Mouse (Mus musculus): ENCODE measurements around the gene Dtnbp1.

The Dtnbp1 gene

DNA sequence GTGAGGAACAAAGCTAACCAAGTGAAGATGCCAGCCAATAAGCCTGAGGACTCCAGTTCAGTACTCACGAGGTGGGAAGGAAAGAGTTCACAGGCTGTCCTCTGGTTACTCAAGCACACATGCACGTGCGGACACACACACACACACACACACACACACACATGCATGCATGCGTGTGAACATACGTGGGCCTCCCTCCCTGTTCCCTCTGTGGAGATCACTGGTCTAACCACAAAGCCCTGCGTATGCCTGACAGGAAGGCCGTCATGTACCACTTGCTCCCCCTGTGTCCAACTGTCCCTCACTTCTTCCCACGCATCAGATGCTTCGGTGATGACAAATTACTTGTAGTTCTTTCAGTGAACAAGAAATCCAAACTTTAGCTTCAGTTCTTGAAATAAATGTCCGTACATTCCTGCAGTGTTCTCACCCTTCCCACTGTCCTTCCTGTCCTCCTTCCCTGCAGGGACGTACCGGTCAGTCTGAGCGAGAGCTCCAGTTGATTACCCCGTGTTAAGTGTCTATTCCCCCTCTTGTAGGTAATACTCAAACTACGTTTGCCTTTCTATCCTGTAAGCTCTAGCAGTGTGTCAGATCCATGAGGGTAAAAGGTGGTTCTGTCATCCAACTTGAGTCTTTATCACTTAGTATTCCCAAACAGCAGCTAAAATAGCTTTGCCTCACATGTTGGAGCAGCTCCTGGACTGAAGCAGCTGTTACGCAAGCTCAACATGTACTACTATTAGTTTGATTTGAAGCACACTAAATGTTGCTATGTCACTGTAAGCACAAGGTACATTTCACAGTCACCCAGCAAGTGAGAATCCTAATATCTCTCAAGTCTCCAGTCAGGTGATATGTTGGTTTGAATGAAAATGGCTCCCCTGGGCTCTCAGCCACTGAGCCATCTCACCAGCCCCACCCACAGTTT, 53.4 kb downstream of the Dtnbp1 start:
- no peak for DNase-seq

DNA sequence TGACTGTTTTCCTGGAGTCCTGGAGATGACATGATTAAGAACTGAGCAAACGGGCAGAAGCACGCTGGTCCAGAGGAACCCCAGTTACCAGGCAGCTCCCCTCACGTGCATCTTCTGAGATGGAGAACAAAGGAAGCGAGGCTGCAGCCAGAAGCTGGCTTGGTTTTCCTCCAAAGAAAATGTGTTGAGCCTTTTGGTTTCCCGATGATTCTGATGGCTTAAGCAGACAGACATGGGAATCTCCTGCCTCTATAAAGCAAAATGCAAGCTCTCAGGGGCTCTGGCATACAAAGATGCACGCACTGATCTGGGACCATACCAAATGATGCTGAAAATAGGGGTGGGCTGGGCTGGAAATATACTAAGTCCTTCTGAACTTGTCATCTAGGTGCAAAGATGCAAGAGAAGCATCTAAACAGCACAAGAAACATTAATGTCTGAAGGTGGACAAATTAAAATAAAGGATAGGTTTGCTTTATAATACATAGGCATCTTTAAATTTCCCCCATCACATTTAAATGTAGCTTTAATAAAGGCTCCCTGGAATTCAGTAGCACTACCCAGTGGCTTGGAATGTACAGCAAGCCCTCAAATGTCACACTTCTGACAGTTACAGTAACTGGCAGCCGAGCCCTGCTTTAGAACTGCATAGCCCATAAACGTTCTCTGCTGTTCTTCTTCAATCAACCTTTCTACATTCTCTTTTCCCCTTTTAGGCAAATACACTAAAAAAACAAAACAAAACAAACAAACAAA, 54.9 kb downstream of the Dtnbp1 start:
- DNase-seq: peak; percentile 55 to 60

DNA sequence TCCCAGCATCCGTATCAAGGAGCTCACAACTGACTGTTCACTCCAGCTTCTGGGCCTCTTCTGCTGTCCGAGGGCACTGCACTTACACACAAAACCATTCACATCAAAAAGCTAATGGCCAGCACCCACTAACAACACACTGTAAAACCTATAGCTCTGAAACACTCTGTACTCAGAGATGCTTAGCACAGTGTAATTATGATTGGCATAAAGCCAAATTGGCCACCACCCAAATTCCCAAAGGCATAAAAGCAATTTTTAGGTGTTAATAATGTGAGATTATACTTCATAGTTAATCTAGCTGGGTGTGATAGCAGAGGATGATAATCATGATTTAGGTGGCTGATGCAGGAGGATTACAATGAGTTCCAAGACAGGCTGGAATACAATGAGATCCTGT, 58.3 kb downstream of the Dtnbp1 start:
- DNase-seq: no peak

DNA sequence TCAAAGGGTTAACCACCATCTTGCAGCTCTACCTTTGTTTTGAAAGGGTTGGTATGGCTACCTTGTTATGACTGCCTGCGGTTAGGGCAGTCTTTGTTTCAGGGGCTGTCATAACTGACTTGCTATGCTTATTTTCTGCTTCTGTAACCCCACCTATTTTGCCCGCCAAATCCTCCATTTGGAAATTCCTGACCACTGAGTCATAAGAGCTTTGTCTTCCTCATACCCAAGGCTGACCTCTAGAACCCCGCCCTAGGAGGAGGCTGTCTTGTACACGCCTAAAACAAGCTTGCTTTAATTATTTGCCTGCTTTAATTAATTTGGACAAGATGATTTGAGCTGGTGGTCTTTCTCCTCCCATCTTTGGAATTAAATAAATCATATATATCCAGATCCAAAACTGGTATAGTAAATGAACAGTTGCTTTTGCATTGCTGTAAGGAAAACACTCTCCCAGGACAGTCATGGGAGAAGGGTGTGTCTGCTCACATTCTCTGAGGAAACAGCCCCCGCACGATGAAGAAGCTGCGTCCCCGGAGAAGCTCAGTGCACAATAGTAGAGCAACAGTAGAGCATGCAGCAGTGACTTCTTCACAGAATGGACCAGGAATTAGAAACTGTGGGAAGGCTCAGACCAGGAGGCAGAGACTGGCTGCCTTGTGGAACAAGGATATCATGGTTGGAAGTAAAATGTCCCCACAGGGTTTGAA, 62.5 kb downstream of the Dtnbp1 start:
- DNase-seq: no peak

DNA sequence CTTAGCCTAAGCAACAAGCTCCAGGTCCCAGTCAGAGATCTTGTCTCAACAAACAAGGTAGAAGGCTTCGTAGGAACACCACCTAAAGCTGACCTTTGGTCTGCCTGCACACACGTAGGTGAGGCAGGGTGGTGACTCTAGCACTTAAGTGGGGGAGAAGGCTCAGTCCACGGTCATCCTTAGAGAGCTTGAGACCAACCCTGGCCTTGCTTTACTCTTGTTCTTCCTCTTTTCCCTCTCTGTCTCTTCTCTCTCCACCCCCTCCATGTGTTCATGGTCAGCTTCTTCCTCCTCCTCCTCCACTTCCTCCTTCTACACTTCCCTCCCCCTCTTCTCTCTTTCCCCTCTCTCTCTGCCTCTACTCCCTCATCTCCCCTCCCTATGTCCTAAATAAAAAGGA, 64.3 kb downstream of the Dtnbp1 start:
- DNase-seq: no peak

DNA sequence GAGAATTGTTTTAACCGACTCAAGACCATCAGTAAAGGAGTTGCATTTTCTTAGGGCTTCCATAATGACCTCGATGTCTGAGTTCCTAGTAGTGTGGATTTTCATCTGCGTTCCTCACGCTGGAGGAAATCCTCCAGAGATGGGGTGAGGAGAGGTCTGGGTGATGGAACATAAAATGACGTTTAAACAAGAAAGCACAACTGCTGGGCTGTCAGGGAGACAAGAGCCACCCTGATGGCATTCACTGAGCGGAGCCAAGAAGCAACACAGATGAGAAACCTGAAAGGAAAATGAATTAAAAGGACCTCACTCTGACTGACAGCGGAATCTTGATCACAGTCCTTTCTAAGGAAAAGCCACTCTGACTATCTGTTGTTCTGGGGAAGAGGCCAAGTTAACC, 68.4 kb downstream of the Dtnbp1 start:
- DNase-seq: no peak

DNA sequence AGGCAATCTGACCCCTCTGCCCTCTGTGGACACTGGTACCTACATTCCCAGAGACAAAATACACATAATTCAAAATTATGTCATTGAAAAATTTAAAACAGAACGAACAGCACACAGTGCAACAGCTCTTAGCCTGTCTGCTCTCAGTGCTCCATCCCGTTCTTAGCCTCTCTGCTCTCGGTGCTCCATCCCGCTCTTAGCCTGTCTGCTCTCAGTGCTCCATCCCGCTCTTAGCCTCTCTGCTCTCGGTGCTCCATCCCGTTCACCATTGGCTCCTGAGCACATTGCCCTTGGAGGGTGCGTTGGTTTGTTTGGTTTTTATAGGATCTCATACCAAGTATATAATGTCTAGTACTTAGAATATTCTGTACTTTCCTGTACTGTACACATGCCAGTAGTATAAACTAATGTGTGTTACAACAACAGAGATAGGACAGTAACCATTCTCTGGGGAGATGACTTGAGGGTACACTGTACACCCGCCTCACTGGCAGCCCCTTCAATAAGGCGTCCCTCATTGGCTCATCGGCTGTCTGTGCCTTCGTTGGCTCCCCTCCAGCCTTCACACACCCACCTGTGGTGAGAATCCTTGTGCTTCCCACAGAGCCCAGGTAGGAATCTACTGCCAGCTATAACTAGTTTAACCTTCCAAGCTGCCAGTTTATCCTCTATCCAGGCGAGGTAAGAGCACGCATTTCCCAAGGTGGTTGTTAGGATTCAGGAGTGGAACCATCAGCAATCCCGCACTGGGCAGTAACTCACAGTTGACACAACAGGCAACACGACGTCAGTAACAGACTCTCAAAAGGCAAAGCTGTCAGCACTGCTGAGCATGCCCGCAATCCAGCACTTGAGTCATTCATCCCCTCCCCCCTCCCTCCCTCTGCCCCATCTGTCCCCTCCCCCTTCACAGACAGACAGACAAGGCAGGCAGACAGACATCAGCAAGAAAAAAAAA, 69.4 kb downstream of the Dtnbp1 start:
- DNase-seq: peak in 1 of 2 experiments; percentile 47

DNA sequence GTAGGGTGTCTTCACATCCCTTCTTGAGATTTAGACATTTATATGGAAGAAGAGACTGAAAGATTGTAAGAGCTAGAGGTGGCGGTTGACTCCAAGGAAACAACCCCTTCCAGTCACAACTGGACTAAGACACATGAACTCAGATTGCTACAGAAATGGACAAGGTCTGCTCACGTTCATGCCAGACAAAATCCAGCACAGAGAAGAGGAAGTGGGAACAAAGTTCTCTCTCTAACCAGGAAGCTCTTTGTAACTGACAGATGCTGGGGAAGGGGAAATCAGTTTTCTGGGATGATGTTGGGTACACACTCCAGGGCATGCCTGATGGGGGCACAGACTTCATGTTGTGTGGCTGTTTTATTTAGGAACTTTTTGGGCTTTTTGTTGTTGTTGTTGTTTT, 75.6 kb downstream of the Dtnbp1 start:
- DNase-seq: no peak

DNA sequence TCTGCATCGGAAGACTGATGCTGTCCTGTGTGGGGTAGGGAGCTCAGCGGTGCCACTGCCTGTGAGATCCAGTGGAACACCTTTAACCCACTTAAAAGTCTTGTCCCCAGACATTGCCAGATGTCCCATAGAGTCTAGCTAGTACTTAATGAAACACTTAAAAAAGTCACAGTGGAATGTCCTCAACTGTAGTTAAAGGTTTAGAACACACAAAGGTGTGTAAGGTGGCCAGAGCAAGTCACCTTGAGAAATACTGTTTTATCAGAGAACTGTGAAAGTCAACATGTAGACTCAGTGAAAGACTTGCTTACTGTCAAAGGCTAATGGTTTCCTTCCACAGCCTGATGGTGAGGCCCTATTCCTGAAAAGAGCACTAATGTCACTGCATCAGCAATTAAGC, 76.8 kb downstream of the Dtnbp1 start:
- DNase-seq: no peak

DNA sequence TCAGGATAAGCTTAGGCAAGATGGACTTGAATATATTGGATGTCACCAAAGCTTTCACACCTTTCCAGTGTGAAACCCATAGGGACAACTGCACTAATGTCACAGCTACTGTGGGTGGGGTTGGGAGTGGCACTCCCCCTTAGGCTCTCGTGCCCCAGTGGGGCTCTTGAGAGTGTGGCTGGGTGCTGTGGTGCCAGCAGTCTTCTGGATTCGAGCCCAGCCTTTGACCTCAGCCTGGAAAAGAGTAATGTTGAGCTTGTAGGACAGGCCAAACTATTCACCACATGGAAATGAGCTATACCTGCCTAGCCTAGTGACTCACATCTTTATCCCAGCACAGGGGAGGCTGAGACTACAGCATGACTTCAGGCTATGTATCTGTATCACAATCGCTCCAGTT, 77.9 kb downstream of the Dtnbp1 start:
- no peak for DNase-seq

DNA sequence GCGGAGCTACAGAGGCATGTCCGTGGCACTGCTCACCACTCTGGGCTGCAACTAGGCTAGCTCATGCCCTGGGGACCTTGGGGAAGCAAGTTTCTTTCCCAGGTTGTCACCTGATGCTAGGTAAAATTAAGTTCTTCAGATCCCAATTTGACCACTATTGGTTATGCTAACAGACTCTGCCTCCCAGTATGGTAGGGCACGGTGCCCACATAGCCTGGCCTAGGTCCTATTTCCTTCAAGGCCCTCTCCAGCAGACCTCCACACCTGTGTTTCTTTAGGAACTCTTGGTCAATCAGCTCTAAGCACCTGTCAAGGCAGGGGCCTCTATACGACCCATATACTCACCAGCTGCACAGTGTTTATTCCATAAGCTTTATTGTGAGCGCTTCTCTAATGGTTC, 80.2 kb downstream of the Dtnbp1 start:
- DNase-seq: peak; percentile 54 to 69

DNA sequence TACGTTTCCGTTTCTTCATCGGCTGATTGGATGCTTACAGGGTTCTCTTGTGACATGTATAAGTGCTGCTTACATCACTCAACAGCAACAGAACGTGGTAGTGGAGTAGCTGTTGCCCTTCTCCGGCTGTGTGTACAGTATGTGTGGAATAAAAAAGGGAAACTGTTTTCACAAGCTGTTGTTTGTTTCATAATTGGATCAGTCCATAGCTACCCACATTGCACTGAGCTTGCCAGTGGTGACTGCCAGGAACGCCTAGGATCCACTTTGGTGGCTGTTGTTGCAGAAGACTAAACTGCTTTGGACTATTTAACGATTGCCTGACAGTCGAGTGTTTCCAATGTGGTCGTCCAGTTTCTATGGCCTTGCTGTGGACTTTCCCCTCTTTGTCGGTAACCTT, 80.9 kb downstream of the Dtnbp1 start:
- DNase-seq: no peak

DNA sequence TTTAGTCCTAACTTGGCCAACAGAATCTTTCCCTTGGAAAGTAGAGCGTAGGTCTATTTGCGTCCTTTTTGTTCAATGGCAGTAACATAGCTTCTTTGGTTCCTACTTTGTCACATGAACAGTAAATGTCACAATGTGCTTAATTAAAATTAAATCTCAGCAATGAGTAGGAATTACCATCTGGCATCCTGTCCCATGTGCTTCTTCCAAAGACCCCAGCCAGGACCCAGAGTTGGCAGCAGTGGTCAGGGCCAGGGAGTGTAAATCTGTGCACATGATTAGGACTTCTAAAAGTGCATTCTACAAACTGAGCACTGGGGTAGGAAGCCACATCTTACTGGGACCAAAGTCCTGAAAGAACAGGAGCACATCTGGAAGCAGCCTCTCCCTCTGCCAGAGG, 83.7 kb downstream of the Dtnbp1 start:
- DNase-seq: peak in 1 of 2 experiments; percentile 7

DNA sequence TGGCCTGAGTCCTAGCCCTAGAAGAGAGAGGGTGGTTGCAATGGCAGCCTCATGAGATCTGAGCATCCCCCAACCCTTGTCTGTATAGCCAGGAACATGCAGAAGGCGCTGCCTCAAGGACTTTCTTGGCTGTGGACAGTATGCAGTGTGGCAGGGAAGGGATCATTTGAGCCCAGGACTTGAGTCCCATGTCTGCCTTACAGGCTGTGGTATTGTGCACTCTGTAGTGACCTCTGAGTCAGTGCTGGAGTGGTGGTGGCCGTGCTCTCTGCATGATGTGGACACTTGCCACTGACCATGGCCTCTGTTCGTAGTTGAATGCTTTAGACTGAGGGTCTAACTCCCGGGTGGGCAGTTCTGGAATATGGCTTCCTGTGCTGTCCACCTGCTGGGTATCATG, 84.7 kb downstream of the Dtnbp1 start:
- peak in 1 of 2 experiments; percentile 12 for DNase-seq

DNA sequence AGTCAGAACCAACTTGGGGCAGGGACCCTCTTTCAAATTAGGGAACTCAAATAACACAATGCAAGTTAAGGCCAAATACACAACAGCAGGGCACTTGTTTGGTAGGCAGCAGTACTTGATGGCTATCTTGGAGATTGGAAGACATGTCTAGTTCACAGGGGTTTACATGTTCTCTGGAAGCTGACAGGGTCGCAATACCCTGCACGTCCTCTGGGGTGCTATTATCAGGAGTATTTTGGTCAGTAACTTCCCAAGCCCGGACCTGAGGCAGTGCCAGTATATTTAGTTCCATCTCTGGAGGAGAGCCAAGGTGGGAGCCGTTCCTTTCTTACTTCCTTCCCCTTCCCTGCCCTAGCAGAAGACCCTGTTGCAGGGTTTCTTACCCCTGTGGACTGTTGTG, 86.0 kb downstream of the Dtnbp1 start:
- DNase-seq: peak in 1 of 2 experiments; percentile 16

DNA sequence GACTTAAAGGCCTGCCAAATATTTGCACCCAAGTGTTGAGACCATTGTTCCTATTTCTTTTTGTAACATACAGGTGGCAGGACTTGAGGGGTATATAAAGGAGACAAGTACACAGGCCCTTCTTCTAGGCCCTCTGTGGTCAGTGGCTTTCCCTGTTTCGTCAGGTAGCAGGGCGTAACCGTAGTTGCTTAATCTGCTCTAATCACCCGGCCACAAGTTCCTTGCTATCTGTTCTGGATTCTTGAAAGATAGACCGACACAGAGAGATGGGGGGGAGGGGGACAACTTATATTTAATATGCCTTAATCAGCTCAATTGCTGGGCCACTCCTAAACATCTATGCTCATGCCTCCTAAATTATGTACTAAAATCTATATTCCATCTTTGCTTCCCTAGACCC, 86.6 kb downstream of the Dtnbp1 start:
- no peak for DNase-seq

DNA sequence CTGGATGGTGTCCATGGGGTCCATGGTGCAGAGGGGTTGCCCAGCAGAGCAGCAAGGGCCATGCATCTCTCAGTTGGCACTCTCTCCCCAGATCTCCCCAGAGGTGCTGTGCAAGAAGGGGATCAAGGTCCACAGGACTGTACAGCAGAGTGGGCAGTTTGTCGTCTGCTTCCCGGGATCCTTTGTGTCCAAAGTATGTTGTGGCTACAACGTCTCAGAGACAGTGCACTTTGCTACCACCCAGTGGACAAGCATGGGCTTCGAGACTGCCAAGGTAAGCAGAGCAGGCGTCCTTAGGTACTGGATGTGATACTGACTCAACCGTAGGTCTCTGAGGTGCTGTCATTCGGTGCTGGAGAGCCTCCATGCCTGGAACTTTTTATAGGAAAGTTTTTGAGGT, 88.4 kb downstream of the Dtnbp1 start:
- peak; percentile 45 to 63 for DNase-seq

DNA sequence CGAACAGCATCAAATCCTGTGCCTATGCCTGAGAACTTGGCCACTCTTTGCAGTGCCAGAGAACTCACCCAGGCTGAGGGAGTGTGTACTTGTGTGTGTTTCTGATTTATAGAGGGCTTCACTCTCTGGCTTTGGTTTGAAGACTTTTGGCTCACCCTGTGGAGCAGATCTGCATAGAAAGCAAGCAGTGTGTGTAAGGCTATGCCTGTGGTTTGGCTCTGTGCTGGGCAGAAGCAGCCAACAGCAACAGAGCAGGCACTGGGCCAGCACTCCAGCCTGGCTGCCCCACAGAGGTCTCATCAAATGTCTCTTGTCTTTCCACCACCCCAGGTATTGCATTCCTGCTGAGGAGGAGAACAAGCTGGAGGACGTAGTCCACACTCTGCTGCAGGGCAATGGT, 89.1 kb downstream of the Dtnbp1 start:
- DNase-seq: peak; percentile 75 to 84

DNA sequence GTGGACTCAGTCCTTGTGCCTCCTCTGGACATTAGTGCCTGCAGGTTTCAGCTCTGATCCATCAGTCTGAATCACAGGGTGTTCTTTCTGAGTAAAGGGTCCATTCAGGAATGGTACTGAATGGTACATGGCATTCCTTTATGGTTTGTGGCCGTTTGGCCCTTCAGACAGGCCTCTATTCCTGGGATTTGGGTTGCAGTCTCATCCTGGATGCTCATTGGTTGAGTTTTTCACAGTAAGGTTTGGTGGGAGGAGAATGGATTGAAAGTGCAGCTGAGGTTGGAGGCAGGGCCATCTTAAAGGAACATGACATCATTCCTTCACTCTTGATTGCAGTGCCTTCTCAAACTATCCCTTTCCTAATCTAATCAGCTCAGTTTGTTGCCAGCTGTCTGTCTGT, 93.2 kb downstream of the Dtnbp1 start:
- DNase-seq: no peak

DNA sequence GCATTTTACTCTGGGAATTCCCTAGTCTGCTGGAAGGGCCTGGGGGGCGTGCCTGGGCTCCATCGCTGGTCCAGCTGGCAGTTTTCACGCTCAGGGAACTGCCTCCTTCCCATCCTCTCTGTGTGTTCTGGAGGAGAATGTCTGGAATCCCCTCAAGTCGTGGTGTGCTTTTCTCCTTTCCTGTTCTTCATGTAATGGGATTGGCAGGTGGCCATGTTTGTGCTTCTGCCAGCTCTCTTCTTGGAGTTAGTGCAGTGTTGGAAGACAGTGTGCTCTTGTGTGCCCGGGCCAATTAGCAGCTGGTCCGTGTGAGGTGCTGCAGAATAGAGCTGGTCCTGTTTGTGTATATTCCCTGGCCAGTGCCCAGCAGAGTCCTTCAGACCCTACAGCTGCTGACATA, 94.2 kb downstream of the Dtnbp1 start:
- DNase-seq: peak; percentile 84 to 89

DNA sequence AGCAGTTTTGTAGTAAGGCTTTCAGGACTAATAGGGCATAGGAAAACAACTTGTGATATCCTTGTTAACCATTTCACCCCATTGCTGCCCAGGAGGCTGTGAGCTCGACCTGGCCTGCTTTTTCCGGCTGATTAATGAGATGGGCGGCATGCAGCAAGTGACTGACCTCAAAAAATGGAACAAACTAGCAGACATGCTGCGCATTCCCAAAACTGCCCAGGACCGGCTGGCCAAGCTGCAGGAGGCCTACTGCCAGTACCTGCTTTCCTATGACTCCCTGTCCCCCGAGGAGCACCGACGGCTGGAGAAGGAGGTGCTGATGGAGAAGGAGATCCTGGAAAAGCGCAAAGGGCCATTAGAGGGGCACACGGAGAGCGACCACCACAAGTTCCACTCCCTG, 95.8 kb downstream of the Dtnbp1 start:
- peak; percentile 81 to 83 for DNase-seq

DNA sequence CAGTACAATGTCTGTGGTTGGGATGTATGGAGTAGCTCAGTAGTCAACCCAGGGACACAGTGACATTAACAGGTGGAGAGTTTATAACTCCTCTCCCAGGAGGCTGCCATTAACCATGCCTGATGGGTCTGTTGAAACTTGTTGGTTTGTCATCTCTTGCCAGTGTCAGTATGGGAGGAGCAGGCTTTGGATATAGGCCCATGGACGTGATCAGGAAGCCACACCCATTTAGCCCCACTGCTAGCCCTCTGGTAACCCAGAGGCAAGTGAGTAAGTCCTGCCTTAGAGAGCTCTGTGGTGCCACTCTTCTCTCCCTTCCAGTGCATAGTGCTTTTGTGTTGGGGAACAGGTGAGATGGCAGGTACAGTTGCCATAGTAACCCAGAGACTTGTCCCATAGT, 97.7 kb downstream of the Dtnbp1 start:
- DNase-seq: peak in 1 of 2 experiments; percentile 5
